Mouse (Mus musculus) frontal cortex, adult 2 months (tissue): ENCODE measurements at regions not wholly inside any gene's neighbourhood (a gene's known extent, or its start where the extent isn't known, plus 50 kb on each side); places are given as distances from the start of the nearest gene placed in this dataset.
"Not testable (repeated sequence)": the region's sequence is repeated elsewhere in the genome, so short reads cannot be mapped to it uniquely, and the experiment has no call there.

Experiments
- DNase-seq, 2 experiments: peaks; one replicate each; pipeline ENCODE4 v3.0.0; 2022; ENCODE audit warnings: low spot score in 1 of 2; ENCODE audit errors: extremely low spot score in 1 of 2

GRCm38 (mm10) chr4:22835381-22836123, 347.4 kb upstream of the Pou3f2 start:
- DNase-seq = peak in 1 of 2 experiments; percentile 1

GRCm38 (mm10) chr4:22833851-22834440, 345.8 kb upstream of the Pou3f2 start:
- DNase-seq = no peak

- DNase-seq = no peak
Measured at GRCm38 (mm10) chr4:22803665-22804064, 315.5 kb upstream of the Pou3f2 start.

GRCm38 (mm10) chr4:22792826-22793225, 304.7 kb upstream of the Pou3f2 start:
- no peak for DNase-seq

GRCm38 (mm10) chr4:22787866-22788265, 299.7 kb upstream of the Pou3f2 start:
- no peak for DNase-seq

- not testable (repeated sequence) for DNase-seq
Measured at GRCm38 (mm10) chr4:22763026-22763425, 274.9 kb upstream of the Pou3f2 start.
